Mouse (Mus musculus) mouse embryonic stem cell (cell line): ENCODE results near the gene Mphosph9.

Source experiments
- in situ Hi-C, 2 experiments: fragments of 300-500 bp; cut with MboI; formaldehyde crosslinking; loops; 1 replicate in 1 of 2; 3 replicates in 1 of 2; pipeline ENCODE4 v1.14.3; 2019 to 2020; ENCODE audit warnings: low sequenced_read_pairs in 2 of 2, low pct_unique_long_range_greater_than_20kb in 1 of 2, mixed read lengths in 1 of 2; ENCODE audit not compliant: unreplicated experiment in 1 of 2

Mphosph9 gene

DNA sequence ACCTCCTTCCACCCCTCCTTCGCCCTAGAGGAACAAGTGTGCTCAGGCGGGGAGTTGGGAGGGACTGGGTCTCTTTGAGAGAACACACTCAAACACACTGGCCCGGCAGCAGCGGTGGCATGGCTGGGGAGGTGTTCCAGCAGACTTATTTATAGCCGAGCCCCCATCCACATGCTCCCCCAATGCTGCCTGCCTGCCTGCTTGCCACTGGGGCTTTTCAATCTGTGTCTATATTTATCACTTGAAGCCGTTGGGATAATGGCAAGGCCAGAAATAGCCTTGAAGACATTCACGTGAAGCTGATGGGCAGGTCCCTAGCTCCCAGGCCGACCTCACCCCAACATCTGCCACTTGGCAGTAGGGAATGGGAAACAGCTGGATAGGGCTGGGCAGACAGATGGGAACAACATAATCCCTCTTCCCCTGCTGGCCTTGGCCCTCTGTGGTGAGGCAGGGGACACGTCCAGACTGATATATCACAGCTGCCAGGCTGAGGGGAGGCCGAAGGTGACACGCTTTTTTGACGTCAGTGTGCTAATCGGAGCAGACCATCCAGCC is 121.2 kb downstream of the Mphosph9 start:
- in situ Hi-C loops: no loop called here

- in situ Hi-C loops: no loop called here
Observed at GRCm38 (mm10) chr5:124205809-124206380, 121.9 kb downstream of the Mphosph9 start.

- in situ Hi-C loops: no loop called here
Observed at GRCm38 (mm10) chr5:124205211-124205610, 122.6 kb downstream of the Mphosph9 start.

- in situ Hi-C loops: no loop called here
Observed at GRCm38 (mm10) chr5:124204127-124204794, 123.5 kb downstream of the Mphosph9 start.

GRCm38 (mm10) chr5:124203251-124203650 is 124.5 kb downstream of the Mphosph9 start:
- in situ Hi-C loops: no loop called here

DNA sequence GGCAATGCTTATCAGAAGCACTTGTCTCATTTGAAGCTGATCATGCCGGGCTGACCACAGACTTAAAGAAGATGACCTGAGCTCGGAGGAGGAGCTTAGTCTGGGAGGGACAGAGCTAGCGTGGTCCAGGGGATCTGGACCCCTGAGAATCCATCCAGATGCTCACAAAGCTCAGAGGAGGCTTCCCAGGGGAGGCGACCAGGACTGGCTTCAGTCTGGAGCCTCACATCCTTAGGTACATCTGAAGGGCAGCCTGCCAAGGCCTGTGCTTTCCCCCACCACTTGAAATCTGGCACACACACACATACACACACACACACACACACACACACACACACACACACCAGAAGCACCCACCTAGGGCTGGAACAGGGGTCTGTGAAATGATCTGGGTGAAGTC is 125.7 kb downstream of the Mphosph9 start:
- in situ Hi-C loops: no loop called here

DNA sequence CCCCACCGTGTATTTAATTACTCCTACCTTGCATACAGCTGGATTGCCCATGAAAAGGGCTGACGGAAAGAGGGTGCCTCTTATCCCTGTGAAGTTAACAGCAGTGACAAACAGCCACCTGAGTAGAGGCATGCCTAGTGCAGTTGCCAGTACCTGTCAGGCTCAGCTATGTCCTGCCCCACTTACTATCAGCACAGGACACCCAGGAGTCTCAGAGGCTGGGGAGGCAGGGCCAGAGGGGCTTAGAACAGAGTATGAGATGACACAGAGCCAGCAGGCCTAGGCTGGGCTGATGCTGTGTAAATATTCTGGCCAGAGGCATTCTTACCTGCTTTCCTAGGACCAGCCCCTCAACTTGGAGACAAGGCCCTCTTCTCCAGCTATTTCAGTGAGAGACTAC is 126.2 kb downstream of the Mphosph9 start:
- in situ Hi-C loops: no loop called here
